Mouse (Mus musculus): ENCODE results near the gene Lad1. TPM values are rescaled to one million over a fixed set of nuclear protein-coding genes. Genes with fewer than 3 reads are reported as not detected.

Gene Lad1
- total RNA-seq, 2 experiments from 2014 or later = 1.0 to 1.3 TPM

DNA sequence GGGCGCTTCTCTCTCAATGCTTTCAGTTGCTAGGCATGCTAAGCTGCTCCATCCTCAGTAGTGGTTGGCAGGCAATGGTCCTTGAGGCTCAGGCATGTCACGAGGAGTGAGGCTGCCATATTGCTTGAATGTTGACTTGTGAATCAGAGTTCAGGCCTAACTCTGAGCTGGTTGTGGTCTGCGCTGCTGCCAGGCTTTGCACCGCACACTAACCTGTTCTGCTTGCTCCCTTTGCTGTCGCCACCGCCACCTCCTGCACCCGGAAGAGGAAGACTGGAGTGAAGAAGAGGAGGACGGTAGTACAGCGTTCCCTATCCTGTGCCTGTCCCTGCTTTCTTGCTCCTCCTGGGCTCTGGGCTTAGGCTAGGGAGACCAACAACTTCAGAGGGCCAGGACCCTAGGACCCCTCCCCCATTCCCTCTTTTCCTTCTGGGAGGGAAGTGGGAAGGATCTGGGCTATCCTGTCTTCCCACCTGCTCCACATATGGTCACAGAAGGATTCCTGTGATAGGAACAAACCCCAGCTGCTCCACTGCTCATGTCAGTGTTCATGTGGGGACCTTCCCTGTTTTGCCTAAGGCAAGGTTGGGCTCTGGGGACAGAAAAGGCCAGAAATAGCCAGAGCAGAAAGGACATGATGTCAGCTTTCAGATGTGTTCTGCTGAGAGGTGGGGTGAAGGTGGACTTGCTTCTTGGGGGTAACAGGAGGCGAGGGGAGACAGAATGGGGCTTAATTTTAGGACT lies 25.3 kb downstream of the Lad1 start:
- DNase-seq (ENCODE audit: low spot score in 2 of 2) = no peak

DNA sequence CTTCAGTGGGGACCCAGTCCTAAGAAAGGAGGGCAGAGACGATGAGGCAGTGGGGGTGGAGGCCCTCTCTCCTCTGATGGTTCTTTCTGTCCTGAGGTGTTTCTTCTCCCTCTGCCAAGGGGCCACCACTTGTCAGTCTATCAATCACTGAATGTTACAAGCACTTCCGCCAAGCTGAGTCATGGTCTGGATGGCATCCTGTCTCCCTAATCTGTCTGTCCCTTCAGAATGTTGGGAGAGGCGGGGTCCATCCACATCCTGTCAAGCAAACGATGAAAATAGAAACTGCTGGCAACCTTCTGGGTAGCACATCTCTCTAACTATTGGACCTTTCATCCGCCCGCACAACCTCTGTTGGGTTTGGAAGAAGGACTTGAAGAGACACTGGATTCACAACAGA lies 26.1 kb downstream of the Lad1 start:
- no peak for DNase-seq (ENCODE audit: low spot score in 2 of 2)

DNA sequence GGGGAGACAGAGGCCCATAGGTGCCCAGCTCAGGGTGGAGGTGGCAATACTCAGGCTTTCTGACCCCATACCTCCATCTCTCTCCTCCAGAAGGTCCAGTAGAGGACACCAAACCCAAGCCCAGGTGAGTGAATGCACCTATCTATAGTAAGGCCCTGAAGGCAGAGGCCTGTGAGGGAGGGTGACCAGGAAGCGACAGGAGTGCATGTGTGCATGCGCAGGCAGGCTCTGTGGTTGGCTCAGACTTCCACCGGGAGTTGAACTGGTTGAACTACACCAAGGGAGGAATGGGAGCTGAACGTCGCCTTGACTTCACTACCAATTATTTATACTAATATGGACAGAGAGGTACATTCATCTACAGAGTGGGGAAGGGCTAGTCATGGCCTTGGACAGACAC lies 28.2 kb downstream of the Lad1 start:
- no peak for DNase-seq (ENCODE audit: low spot score in 2 of 2)

DNA sequence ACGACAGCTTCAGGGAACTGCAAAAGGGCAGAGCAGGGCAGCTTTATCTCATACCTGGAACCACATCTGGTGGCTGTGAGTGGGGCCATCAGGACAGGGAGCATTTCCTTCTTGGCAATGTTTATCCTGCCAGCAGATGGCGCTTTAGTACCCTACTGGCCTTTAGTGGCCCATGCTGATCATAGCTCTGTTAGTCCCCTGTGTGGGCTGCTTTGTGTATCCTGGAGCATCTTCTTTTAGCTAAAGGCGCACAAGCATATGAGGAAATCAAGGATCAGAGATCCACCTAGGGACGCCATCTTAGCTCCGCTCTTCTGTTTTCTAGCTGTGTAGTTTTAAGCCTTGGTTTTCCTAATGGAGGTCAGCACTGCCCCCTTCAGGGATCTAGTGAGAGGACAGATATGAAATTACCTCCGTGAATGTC lies 28.8 kb downstream of the Lad1 start:
- peak in 1 of 2 experiments; percentile 27 for DNase-seq (ENCODE audit: low spot score in 2 of 2)

DNA sequence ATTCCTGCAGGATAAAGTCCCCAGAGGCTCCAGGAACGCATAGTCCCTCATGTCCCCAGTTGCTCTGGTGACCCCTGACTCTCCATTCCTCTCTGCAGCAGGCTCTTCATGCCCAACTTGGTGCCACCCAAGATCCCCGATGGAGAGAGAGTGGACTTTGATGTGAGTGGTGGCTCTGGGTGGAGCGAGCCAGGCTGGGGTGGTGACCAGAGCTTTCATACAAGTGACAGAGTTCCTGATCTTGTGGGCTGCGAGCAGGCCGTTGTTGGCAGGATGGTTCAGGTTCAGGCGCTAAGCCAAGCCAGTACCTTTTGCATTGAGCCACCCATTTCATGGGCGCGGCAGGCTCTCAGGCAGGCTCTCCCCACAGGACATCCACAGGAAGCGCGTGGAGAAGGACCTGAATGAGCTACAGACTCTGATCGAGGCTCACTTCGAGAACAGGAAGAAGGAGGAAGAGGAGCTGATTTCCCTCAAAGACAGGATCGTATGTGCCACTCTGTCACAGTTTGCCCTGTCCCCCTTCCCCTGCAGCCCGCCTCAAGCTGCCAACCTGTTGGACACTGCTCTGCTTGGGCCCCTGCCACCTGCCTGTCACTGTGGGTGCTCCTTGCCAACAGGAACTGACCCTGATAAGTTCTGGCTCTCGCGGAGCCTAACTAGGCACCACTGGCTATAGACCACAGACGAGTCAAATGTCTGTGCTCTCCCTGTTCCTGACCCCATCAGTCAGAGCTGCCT lies 29.4 kb downstream of the Lad1 start:
- no peak for DNase-seq (ENCODE audit: low spot score in 2 of 2)

DNA sequence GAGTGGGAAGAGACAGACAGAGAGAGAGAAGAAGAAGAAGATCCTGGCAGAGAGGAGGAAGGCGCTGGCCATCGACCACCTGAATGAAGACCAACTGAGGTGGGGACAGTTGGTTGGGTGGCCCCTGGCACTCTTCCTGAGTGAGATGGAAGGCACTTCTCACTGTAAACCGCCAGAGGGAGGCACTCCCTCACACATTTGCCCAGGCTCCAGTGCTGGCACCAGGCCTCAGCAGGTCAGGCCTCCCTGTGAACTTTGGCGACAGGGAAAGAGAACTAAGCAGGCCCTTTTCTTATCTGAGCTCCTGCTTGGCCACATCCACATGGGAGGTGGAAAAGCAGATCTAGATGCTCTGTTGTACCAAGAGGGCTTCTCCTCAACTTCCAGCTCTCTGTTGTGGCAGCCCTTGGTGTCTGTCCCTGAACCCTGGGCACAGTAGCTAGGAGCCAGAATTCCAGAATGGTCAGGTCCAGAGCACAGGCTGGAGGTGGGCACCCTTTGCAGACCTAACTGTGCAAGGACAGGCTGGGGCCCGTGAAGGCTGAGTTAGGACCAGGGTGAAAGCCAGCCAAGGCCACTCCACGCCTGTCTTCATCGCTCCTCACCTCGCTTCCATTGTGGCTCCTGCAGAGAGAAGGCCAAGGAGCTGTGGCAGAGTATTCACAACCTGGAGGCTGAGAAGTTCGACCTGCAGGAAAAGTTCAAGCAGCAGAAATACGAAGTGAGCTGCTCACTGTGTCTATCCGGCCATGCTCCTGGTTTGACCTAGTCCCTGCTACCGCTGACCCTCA lies 32.5 kb downstream of the Lad1 start:
- peak in 1 of 2 experiments; percentile 35 for DNase-seq (ENCODE audit: low spot score in 2 of 2)

DNA sequence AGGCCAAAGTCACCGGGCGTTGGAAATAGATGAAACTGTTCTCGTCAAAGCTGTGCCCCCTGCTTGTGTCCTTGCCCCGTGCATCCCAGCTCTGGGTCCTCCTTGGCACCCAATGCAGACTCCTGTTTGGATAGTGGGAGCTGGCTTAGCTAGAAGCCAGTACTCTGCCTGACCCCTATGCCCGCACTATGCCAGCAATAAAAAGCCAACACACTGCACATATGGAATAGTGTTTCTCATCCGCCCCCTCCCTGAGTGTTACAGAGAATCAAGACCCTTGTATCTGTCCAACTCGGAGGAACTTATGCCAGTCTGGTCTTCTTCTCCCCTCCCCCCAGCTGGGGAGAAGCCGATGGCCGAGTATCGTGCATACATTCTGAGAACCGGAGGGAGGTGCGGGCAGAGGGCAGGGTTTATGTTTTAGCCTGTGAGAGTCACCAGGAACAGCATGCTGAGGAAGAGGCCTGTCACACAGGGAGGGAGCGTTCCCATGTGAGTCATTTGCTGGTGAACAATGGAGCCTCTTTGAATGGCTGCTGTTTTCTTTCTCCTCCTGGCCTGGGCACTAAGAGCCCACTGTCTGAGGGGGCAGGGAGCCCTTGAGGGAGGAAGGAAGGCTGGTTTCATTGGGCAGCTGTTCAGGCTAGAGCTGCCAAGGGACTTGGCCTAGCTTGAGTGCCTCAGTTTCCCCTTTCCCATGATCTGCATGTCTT lies 33.8 kb downstream of the Lad1 start:
- peak in 1 of 2 experiments; percentile 53 for DNase-seq (ENCODE audit: low spot score in 2 of 2)

DNA sequence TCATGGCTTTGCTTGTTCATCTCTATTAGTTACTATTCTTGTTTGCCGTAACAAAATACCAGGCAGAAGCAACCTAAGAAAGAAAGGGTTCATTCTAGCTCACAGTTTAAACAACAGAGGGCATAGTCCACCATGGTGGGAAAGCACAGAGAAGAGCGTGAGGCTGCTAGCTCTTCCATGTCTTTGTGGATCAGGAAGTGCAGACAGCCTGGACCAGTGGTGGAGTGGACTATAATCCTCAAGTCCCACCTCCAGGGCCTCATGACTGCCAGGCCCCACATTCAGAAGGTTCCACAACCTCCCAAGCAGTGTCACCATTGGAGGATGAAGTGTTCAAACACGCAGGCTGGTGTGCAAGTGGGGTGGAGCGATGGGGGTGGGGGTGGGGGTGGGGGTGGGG lies 34.8 kb downstream of the Lad1 start:
- no peak for DNase-seq (ENCODE audit: low spot score in 2 of 2)

DNA sequence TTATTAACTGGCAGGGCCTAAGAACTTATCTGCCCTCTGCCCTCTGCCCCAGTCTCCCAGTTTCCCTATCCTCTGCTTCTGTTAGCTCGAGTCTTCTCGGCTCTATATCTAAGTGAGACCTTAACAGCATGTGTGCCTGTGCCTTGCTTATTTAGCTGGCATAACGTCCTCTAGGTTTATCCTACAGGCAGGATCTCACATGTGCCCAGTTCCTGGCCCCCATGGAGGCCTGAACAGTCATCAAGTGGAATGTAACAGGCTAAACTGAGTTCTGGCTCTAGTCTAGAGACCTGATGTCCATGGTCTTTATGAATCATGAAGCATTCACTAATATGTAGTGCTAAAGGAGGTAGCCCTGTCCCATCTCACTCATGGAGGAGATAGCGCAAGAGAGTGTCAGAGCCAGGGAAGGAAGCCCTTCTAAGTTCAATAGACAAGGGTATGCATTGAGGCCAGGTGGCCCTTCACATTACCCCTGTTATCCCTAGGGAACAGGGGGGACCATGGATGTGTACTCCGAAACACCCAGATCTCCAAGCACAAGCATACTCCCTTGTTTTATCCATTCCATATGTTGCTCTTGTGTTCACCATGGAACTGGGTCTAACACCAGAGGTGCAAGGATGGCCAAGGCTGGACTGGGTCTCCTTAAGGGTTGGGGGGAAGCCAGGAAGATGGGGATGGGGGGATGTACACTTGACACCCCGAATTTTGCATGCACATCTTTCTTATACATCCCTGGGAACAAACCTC lies 36.4 kb downstream of the Lad1 start:
- no peak for DNase-seq (ENCODE audit: low spot score in 2 of 2)

DNA sequence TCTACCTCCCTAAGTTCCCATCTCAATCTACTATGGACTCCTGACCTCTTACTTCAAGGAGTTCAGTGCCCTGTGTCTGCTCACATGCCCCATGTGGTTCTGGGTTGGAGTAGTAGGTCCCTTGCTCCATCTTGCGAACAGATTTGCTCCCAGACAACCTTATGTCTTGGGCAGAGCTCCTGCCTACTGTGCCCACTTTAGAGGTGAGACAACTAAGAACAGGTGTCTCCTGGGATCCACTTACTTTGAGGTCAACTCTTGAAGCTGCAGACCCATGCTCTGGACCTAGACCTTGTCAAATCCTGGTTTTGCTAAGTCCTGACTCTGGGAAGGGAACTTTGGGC lies 36.9 kb downstream of the Lad1 start:
- no peak for DNase-seq (ENCODE audit: low spot score in 2 of 2)

DNA sequence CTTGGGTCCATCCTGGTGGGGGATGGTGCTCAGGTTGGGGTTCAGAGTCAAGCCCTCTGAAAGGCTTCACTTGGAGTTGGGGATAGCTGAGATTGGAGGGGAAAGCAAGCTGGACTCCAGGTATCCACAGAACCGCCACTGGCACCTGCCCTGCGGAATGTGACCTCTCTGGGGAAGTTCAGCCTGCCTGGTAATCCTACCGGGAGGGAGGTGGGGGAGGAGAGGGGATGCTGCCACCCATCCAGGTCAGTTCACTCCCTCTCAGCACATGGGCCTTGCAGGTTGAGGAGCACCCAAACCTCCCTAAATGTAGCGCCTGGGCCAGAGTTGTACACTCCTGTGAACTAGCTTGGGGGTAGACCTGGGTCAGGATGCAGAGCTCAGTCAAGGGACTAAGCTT lies 37.7 kb downstream of the Lad1 start:
- no peak for DNase-seq (ENCODE audit: low spot score in 2 of 2)

DNA sequence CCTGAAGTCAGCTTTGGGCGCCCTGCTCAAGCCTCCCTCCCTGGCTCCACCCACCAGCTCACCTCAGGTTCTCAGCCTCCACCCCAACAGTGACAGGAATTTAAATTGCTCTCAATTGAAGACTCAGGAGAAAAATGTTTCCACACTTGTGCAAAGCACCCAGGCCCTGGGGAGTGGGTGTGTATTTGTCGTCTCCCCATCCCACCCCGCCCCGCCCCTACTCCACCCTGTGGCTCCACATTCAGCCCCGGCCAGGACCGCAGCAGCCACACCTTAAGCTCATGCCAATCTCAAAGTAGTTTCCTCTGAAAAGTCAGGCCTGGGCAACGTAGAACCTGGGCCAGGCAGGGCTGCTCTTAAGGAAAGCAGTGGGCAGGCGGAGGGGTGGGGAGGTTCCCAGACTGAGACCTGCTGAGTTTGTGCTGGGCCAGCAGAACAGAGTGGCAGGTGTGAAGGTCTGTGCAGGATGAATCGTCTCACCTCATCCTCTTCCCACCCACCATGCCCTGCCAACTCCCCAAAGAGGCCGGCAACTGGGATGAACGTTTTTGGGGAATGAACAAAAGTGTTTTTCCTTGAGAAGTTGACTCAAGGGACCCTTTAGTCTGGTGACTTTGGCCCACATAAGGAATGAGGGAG lies 38.9 kb downstream of the Lad1 start:
- DNase-seq (ENCODE audit: low spot score in 2 of 2) = no peak

DNA sequence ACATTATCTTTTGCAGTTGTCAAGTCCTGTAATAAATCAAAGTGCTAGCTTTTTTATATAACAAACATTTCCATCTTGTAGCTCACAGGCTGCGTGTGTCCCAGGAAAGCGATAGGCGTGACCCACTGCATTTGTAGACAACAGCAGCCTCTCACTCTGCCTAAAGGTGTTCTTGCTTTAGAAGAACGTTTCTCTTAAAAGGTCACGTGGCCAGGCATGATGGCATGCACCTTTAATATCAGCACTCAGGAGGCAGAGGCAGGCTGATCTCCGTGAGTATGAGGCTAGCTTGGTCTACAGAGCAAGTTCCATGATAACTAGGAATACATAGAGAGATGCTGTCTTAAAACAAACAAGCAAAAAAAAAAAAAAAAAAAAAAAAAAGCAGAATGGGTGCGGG lies 40.1 kb downstream of the Lad1 start:
- DNase-seq (ENCODE audit: low spot score in 2 of 2) = no peak

DNA sequence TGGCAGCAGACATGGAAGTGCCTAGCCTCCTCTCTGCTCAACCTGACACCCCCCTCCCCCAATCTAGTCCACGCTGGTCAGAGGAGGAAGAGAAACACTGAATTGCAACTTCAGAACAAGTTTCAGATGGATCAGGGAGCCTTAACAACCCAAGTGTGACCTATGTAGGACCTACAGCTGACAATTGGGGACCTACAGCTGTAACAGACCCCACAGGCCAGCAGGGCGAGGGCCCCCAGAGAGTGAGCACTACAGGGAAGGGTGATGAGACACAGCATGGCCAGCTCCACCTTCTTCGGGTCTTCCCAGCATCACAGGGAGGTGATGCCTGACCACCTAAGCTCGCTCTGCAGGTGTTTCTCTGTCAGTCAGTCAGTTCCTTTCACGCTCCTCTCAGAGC lies 42.7 kb downstream of the Lad1 start:
- no peak for DNase-seq (ENCODE audit: low spot score in 2 of 2)

DNA sequence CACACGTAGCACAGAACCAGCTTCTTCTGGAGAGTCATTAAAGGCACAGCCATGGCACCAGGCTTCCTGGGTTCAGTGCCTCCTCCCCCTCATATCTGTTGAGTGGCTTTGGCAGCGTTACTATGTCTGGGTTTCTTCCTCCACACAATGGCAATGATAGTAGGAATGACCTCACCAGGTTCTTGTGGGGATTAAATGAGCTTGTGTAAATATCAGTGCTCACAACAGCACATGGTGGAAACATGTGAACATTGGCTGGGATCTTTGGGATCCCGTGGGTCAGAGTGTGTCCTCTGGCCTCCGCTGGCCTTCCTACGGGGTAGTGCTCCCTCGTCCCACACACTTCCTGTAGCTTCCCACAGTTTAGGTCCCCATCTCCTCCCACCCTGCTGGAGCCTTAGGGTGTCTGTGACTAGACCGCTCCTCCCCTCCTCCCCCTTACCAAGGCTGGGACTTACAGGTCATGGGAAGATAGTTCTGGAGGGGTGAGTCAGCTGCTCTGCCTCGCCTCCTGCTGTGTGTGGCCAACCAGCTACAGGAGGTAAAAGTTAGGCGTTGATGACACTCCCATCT lies 43.7 kb downstream of the Lad1 start:
- no peak for DNase-seq (ENCODE audit: low spot score in 2 of 2)

DNA sequence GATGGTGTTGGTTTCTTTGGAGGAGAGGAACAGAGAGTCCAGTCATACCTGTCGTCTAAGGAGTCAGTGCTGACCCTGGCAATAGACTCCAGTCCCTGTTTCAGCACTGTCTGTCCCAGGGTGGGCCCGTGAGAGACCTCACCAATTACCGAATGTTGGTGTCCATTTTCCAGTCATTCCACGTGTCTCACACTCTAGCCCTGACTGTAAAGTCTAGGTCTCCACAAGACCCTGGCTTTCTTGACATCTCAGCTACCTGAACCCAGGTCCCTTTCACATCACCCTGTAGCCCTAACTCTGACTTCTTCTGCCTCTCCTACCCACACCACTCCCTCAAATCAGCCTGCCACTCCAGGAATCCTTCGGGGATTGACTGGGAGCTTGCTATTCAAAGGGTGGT lies 44.2 kb downstream of the Lad1 start:
- no peak for DNase-seq (ENCODE audit: low spot score in 2 of 2)

DNA sequence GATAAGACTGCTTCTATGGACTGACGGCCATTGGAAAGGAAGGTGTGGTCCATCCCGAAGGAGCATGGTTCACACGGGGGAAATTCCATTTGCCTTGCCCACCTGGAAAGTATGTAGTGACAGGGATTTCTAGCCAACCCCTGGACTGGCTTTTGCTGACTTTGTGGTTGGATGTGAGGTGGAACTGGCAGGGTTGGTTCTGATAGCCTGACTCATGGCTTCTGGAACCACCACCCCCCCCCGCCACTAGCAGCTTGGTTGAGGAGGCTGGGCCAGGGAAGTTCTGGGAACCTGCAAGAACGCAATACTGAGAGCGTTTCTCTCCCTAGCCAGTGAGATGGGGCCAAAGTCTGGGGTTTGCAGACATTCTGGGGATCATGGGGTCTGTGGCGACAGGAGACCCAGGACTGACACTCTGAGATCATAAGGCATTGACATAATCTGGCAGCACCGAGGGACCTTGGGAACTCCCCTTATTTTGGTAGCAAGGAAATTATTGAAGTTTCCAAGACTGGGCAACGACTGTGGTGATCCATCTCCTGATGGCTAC lies 45.5 kb downstream of the Lad1 start:
- DNase-seq (ENCODE audit: low spot score in 2 of 2) = no peak

DNA sequence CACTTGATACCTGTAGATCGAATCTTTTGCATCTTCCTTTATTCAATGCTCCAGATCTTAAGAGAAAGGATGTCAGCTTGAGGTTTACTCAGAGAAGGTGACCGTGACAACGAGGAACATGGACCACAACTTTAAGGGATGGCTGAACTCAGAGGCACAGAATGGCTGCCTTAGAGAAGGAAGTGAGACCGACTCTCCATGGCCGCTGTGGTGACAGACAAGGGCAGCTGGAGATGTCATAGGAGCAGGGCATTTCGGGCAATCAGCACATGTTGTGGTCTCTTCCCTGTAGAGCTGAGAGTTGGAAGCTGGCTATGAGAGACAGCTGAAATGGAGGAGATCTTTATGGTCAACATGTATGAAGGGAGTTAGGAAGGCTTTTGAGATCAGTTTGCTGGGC lies 46.4 kb downstream of the Lad1 start:
- no peak for DNase-seq (ENCODE audit: low spot score in 2 of 2)

DNA sequence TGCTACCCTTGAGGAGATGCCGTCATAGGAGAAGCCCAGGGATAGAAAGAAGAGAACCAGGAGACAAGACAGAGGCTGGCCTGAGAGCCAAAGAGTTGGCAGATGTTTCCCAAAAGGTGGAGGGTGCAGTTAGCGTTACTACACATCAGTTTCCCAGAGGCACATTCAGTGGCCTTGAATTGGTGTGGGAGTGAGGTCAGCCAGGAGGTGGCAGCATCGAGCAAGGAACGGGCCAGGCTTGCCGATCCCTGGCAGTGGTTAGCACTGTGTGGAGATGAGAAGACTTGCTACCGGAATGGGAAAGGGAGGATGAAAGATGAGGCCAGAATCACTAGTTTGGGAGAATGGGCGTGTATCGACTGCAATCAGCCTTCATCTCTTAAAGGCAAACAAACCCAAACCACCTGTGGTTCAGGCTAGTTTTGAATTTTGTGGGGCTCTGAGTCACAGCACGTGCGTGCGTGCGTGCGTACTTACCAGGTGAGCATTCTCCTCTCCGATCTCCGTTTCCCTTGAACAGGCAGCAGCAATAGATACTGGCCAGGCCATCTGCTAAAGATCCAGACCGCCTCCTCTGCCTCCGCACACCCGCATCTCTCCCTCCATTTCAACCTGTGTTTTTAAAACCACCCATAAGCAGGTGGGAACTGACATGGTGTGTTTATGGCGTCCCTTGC lies 47.3 kb downstream of the Lad1 start:
- peak; percentile 72 to 90 for DNase-seq (ENCODE audit: low spot score in 2 of 2)

Data from layer of hippocampus, adult 18-20 months (tissue).